Mouse (Mus musculus) thymus, adult 2 months (tissue): ENCODE results near the gene Pcdh15. TPM values are rescaled to one million over a fixed set of nuclear protein-coding genes. Genes with fewer than 3 reads are reported as not detected.

Source experiments
- DNase-seq: peaks from one replicate; pipeline ENCODE4 v3.0.0; 2021
- H3K27ac ChIP-seq: fragments of 200-500 bp; 2 replicates; pipeline ENCODE4 v1.5.1; 2012; ENCODE audit warnings: low read length, control low read depth; ENCODE audit not compliant: control insufficient read depth, insufficient read depth
- H3K27me3 ChIP-seq: fragments of 200-500 bp; 2 replicates; pipeline ENCODE4 v1.6.1; 2012; ENCODE audit warnings: mild to moderate bottlenecking, low read length, moderate library complexity, mixed read lengths; ENCODE audit not compliant: control insufficient read depth, insufficient read depth
- H3K36me3 ChIP-seq: fragments of 200-500 bp; 2 replicates; pipeline ENCODE4 v1.6.1; 2012; ENCODE audit warnings: mild to moderate bottlenecking, low read length, moderate library complexity; ENCODE audit not compliant: control insufficient read depth, insufficient read depth
- H3K4me1 ChIP-seq: fragments of 200-500 bp; replicated peaks from 2 replicates; pipeline ENCODE4 v1.6.1; 2012; ENCODE audit warnings: low read length; ENCODE audit not compliant: control insufficient read depth, insufficient read depth
- H3K4me3 ChIP-seq: fragments of 200-500 bp; 2 replicates; pipeline ENCODE4 v1.5.1; 2012; ENCODE audit warnings: mild to moderate bottlenecking, low read length, control low read depth, moderate library complexity; ENCODE audit not compliant: control insufficient read depth, insufficient read depth
- CTCF ChIP-seq: fragments of 200-500 bp; IDR thresholded peaks from 2 replicates; pipeline ENCODE4 v1.5.1; 2012; ENCODE audit warnings: mild to moderate bottlenecking, control low read depth, low read length, moderate library complexity, borderline replicate concordance; ENCODE audit not compliant: control insufficient read depth, poor library complexity, insufficient read depth; ENCODE audit errors: extremely low read depth
- POLR2A ChIP-seq: fragments of 200-500 bp; IDR thresholded peaks from 2 replicates; pipeline ENCODE4 v1.6.1; 2012; ENCODE audit warnings: mild to moderate bottlenecking, low read length, control low read depth, moderate library complexity; ENCODE audit not compliant: control insufficient read depth, poor library complexity, insufficient read depth; ENCODE audit errors: extremely low read depth
- WGBS: fragments of 180-500 bp; shearing (Covaris S2); methylation state at CpG from one replicate; pipeline ENCODE4 v1.1.7; 2018; 5-methylcytosine and 5-hydroxymethylcytosine counted together
- polyA plus RNA-seq: library from polyadenylated mRNA; depleted of rRNA; stranded (reverse); fragments of >200 nt; gene quantifications from 2 replicates; pipeline ENCODE4 v1.2.3, GENCODE M21; 2012

Gene Pcdh15
- polyA plus RNA-seq, 1 experiment, result 0.51 TPM

DNA sequence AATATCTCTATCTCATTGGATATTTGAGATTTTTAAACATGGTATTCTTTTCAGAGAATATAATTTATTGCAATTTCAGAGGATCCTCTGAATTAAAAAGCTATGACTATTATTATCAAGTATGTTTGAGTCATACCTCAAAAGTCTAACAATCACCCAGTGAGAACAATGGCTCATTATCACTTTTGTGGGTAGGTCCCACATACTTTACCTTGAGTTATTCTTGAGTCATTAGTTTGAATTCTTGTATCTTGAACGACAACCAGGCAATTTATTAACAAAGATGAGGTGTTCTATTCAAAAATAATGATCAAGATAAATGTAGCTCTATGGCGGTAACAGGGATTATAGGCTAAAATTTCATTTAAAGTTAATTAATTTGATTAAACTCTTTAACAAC, 1439.2 kb downstream of the Pcdh15 start:
- no peak for TF ChIP-seq POLR2A
- TF ChIP-seq CTCF, result no peak
- H3K27me3 ChIP-seq, result no peaks in the 10 kb centered on the region
- 82% methylated on average over 2 of the region's 2 CpGs for WGBS

DNA sequence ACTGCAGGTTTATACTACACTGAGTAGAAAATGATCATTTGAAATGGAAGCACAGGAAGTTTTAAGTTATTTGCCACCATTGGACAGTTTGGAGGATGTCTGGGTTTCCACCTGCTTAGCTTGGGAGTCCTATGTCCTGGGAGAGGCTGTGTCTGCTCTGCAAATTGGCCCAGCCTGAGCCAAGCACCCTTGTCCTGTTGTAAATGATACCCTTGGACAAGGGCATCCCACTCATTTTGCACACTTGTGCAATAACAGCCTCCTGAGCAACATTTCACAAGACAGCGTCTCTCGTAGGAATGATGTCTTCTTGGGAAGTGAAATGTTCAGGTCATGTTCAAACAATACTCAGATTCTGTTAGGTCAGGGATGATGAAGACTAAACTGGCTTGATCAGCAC, 1456.2 kb downstream of the Pcdh15 start:
- TF ChIP-seq POLR2A, result no peak
- TF ChIP-seq CTCF, result no peak
- Histone ChIP-seq H3K27ac (no peak overlapping the region), H3K27me3 (no peaks in the 10 kb centered on the region), H3K4me1 (no peaks in the 10 kb centered on the region), H3K36me3 (no peaks in the 10 kb centered on the region), H3K4me3 (no peak overlapping the region)
- no peak for DNase-seq
- 93% methylated on average over 2 of the region's 2 CpGs for WGBS

More for the DNA sequence above, 1439.2 kb downstream of the Pcdh15 start:
- Histone ChIP-seq H3K4me1 (no peaks in the 10 kb centered on the region), H3K36me3 (no peaks in the 10 kb centered on the region), H3K27ac (no peak overlapping the region), H3K4me3 (no peak overlapping the region)
- DNase-seq, result no peak

DNA sequence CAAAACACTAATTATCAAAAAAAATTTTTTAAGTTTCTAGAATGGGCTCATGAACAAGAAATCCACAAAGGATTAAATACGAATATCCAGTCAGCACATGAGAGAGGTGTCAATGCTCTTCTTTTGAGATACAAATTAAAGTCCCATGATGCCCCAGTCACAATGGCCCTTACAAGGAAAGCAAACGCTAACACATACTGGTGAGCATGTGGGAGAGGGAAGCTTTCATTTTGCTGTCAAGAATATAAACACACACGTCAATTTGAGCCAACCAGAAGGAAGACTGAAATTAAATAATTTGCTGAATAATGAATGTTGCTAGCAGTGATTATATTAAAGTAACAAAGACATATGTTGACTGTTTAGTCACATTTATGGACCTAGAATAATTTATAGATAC, 1470.5 kb downstream of the Pcdh15 start:
- Histone ChIP-seq H3K27ac (no peak overlapping the region), H3K36me3 (no peaks in the 10 kb centered on the region), H3K4me3 (no peak overlapping the region), H3K27me3 (no peaks in the 10 kb centered on the region), H3K4me1 (no peaks in the 10 kb centered on the region)
- no peak for DNase-seq
- TF ChIP-seq CTCF (no peak), POLR2A (no peak)
- WGBS, result 85% methylated on average over 3 of the region's 3 CpGs

DNA sequence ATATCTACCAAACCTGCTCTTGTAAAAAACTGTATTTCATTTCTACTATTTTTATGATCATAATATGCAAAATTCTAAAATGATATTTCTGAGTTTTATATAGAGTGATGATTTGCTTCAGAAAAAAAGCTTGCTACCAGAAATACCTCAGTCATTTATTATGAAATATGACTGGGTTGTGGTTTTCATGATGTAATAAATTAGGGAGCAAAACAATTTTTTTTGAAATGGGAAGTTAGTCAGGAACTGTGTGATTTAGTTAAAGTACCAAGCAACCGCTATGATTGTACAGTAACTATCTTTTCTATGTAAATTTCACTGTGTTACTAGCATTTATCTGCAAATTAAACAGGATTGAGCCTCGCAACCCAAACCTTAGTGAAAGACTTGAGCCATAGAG, 1480.8 kb downstream of the Pcdh15 start:
- TF ChIP-seq CTCF (no peak), POLR2A (no peak)
- no peak for DNase-seq
- no peaks in the 10 kb centered on the region for H3K36me3 ChIP-seq
- H3K4me1 ChIP-seq, result no peaks in the 10 kb centered on the region
- WGBS, result 28% methylated on average over 2 of the region's 2 CpGs
- no peak overlapping the region for H3K4me3 ChIP-seq
- H3K27ac ChIP-seq, result no peak overlapping the region
- no peaks in the 10 kb centered on the region for H3K27me3 ChIP-seq

DNA sequence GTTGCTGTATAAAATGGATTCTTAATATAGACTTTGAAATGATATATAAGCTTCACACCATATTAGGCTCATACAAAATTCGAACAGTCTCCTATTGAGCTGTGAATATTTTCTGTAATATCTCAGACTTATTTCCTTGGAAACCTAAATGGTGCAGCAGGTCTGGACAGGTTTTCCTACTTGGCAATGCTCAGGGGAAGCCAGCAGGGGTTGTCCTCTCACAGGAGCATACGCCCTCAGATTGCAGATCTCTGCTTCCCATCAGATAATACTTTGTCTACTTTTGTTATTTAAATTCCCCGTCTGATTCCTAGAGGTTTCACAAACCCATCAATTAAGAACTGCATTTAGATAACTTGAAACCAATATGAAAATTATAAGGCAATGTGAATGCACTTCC, 1492.7 kb downstream of the Pcdh15 start:
- Histone ChIP-seq H3K27me3 (no peaks in the 10 kb centered on the region), H3K27ac (no peak overlapping the region), H3K36me3 (no peaks in the 10 kb centered on the region), H3K4me1 (no peaks in the 10 kb centered on the region), H3K4me3 (no peak overlapping the region)
- no peak for DNase-seq
- WGBS, result 86% methylated on average over 3 of the region's 3 CpGs
- TF ChIP-seq POLR2A (no peak), CTCF (no peak)

DNA sequence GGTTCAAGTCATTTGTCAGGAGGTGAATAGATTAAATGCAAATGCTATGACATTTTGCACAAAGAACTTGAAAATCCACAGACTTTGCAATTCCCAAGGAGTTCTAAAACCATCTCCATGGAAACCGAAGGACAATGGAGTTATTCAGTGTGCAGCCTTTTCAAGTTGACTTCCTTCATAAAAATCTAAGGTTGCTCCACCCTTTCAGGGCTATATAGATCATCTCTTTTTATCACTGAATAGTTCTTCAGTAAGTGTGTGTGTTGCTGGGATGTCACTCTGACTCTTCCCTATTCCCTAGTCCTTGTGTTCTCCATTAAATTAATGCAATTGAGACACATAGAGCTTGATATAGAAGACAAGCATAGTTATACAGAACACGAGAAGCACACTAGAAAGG, 1508.5 kb downstream of the Pcdh15 start:
- Histone ChIP-seq H3K4me1 (no peaks in the 10 kb centered on the region), H3K36me3 (no peaks in the 10 kb centered on the region), H3K27ac (no peak overlapping the region), H3K4me3 (no peak overlapping the region), H3K27me3 (no peaks in the 10 kb centered on the region)
- 91% methylated on average over 2 of the region's 2 CpGs for WGBS
- TF ChIP-seq POLR2A (no peak), CTCF (no peak)
- no peak for DNase-seq

DNA sequence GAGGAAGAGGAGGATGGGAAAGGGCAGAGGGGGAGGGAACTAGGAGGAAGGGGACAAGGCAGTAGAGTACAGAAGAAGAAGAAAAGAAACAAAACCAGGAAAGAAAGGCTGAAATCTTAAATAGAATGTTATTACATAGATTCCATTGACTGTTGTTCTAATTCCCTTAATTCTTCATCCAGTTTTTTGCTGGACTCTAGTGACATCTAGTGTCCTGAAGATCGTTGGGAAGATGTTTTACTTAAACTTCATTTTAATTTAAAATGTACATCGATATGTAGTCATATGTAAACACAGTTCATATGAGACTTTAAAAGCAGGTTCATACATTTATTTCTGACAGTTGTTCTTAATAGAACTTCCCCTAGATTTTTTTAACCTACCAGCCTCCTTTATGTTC, 1522.7 kb downstream of the Pcdh15 start:
- WGBS, result 56% methylated on average over 2 of the region's 2 CpGs
- H3K4me1 ChIP-seq, result no peaks in the 10 kb centered on the region
- H3K4me3 ChIP-seq, result no peak overlapping the region
- no peak for DNase-seq
- H3K27ac ChIP-seq, result no peak overlapping the region
- TF ChIP-seq CTCF, result no peak
- no peak for TF ChIP-seq POLR2A
- H3K36me3 ChIP-seq, result no peaks in the 10 kb centered on the region
- no peaks in the 10 kb centered on the region for H3K27me3 ChIP-seq
